Mouse (Mus musculus): ENCODE data around the gene Tmie. TPM values are rescaled to one million over a fixed set of nuclear protein-coding genes. Genes with fewer than 3 reads are reported as not detected.
A peak's percentile ranks its signal among the peaks of the same experiment; 100 is the strongest.

The Tmie gene
- polyA plus RNA-seq, 1 experiment = not detected

GRCm38 (mm10) chr9:110888935-110889334, 9.0 kb upstream of the Tmie start:
- Histone ChIP-seq H3K79me2 (ENCODE audit: control insufficient read depth, insufficient read depth) (no peaks in the 10 kb centered on the region), H3K4me3 (ENCODE audit: insufficient read depth, poor library complexity, severe bottlenecking) (no peak overlapping the region), H3ac (ENCODE audit: control insufficient read depth, insufficient read length, low read depth) (no peak overlapping the region), H3K36me3 (ENCODE audit: control insufficient read depth, insufficient read depth) (no peaks in the 10 kb centered on the region), H3K27me3 (ENCODE audit: control insufficient read depth, insufficient read depth, insufficient read length) (no peaks in the 10 kb centered on the region), H3K79me3 (ENCODE audit: low read depth) (no peaks in the 10 kb centered on the region)
- TF ChIP-seq FOSL1 (IDR thresholded peaks at IDR 0.05; ENCODE audit: insufficient read depth, low read length, poor library complexity, severe bottlenecking) (no peak), USF1 (IDR thresholded peaks at IDR 0.05; ENCODE audit: low read depth) (no peak)

GRCm38 (mm10) chr9:110887388-110888303, 7.7 kb upstream of the Tmie start:
- no peaks in the 10 kb centered on the region for H3K79me2 ChIP-seq (ENCODE audit: control insufficient read depth, insufficient read depth)
- H3K79me3 ChIP-seq (ENCODE audit: low read depth) = no peaks in the 10 kb centered on the region
- H3ac ChIP-seq (ENCODE audit: control insufficient read depth, insufficient read length, low read depth) = no peak overlapping the region
- TF ChIP-seq MYOD1 (IDR thresholded peaks at IDR 0.05; ENCODE audit: control insufficient read depth, insufficient read length, low read depth) (no peak), CEBPB (IDR thresholded peaks at IDR 0.05; ENCODE audit: low read depth) (no peak), MYOG (IDR thresholded peaks at IDR 0.05; ENCODE audit: control insufficient read depth, extremely low read depth, insufficient read length) (no peak), FOSL1 (IDR thresholded peaks at IDR 0.05; ENCODE audit: insufficient read depth, low read length, poor library complexity, severe bottlenecking) (no peak), CTCF (IDR thresholded peaks at IDR 0.05; ENCODE audit: control insufficient read depth, insufficient read depth, insufficient read length) (no peak), USF1 (IDR thresholded peaks at IDR 0.05; ENCODE audit: low read depth) (no peak), MAX (IDR thresholded peaks at IDR 0.05) (no peak)
- no peaks in the 10 kb centered on the region for H3K36me3 ChIP-seq (ENCODE audit: control insufficient read depth, insufficient read depth)
- no peaks in the 10 kb centered on the region for H3K27me3 ChIP-seq (ENCODE audit: control insufficient read depth, insufficient read depth, insufficient read length)
- H3K4me3 ChIP-seq (ENCODE audit: insufficient read depth, poor library complexity, severe bottlenecking) = no peak overlapping the region

- no peaks in the 10 kb centered on the region for H3K79me2 ChIP-seq (ENCODE audit: control insufficient read depth, insufficient read depth)
- H3ac ChIP-seq (ENCODE audit: control insufficient read depth, insufficient read length, low read depth) = no peak overlapping the region
- H3K4me3 ChIP-seq (ENCODE audit: insufficient read depth, poor library complexity, severe bottlenecking) = no peak overlapping the region
- no peaks in the 10 kb centered on the region for H3K36me3 ChIP-seq (ENCODE audit: control insufficient read depth, insufficient read depth)
- H3K79me3 ChIP-seq (ENCODE audit: low read depth) = no peaks in the 10 kb centered on the region
- TF ChIP-seq CTCF (IDR thresholded peaks at IDR 0.05; ENCODE audit: control insufficient read depth, insufficient read depth, insufficient read length) (no peak), MYOD1 (IDR thresholded peaks at IDR 0.05; ENCODE audit: control insufficient read depth, insufficient read length, low read depth) (no peak), MAX (IDR thresholded peaks at IDR 0.05) (no peak), USF1 (IDR thresholded peaks at IDR 0.05; ENCODE audit: low read depth) (no peak), FOSL1 (IDR thresholded peaks at IDR 0.05; ENCODE audit: insufficient read depth, low read length, poor library complexity, severe bottlenecking) (no peak), CEBPB (IDR thresholded peaks at IDR 0.05; ENCODE audit: low read depth) (no peak), MYOG (IDR thresholded peaks at IDR 0.05; ENCODE audit: control insufficient read depth, extremely low read depth, insufficient read length) (no peak)
- H3K27me3 ChIP-seq (ENCODE audit: control insufficient read depth, insufficient read depth, insufficient read length) = no peaks in the 10 kb centered on the region
Measured at GRCm38 (mm10) chr9:110881953-110882352, 2.0 kb upstream of the Tmie start.

GRCm38 (mm10) chr9:110880772-110881171, 859 bp upstream of the Tmie start:
- TF ChIP-seq USF1 (IDR thresholded peaks at IDR 0.05; ENCODE audit: low read depth) (no peak), MYOD1 (IDR thresholded peaks at IDR 0.05; ENCODE audit: control insufficient read depth, insufficient read length, low read depth) (no peak), MAX (IDR thresholded peaks at IDR 0.05) (no peak), CTCF (IDR thresholded peaks at IDR 0.05; ENCODE audit: control insufficient read depth, insufficient read depth, insufficient read length) (no peak)
- no peak overlapping the region for H3ac ChIP-seq (ENCODE audit: control insufficient read depth, insufficient read length, low read depth)
- peak overlapping the region; percentile 25 for H3K4me3 ChIP-seq (ENCODE audit: insufficient read depth, poor library complexity, severe bottlenecking)
- H3K79me3 ChIP-seq (ENCODE audit: low read depth) = no peaks in the 10 kb centered on the region
- no peaks in the 10 kb centered on the region for H3K36me3 ChIP-seq (ENCODE audit: control insufficient read depth, insufficient read depth)
- H3K27me3 ChIP-seq (ENCODE audit: control insufficient read depth, insufficient read depth, insufficient read length) = no peaks in the 10 kb centered on the region
- H3K79me2 ChIP-seq (ENCODE audit: control insufficient read depth, insufficient read depth) = no peaks in the 10 kb centered on the region

GRCm38 (mm10) chr9:110879191-110879920, 557 bp downstream of the Tmie start, which contains the start of gene Als2cl:
Als2cl (plus strand) TSS chr9:110879870.
- no peak within 1 kb of the TSS for H3ac ChIP-seq (ENCODE audit: control insufficient read depth, insufficient read length, low read depth)
- no peaks in the 10 kb centered on the region for H3K79me3 ChIP-seq (ENCODE audit: low read depth)
- H3K79me2 ChIP-seq (ENCODE audit: control insufficient read depth, insufficient read depth) = no peaks in the 10 kb centered on the region
- H3K36me3 ChIP-seq (ENCODE audit: control insufficient read depth, insufficient read depth) = no peaks in the 10 kb centered on the region
- TF ChIP-seq MYOD1 (IDR thresholded peaks at IDR 0.05; ENCODE audit: control insufficient read depth, insufficient read length, low read depth) (no peak), CEBPB (IDR thresholded peaks at IDR 0.05; ENCODE audit: low read depth) (no peak), MAX (IDR thresholded peaks at IDR 0.05) (no peak), CTCF (IDR thresholded peaks at IDR 0.05; ENCODE audit: control insufficient read depth, insufficient read depth, insufficient read length) (no peak), USF1 (IDR thresholded peaks at IDR 0.05; ENCODE audit: low read depth) (no peak), FOSL1 (IDR thresholded peaks at IDR 0.05; ENCODE audit: insufficient read depth, low read length, poor library complexity, severe bottlenecking) (no peak), MYOG (IDR thresholded peaks at IDR 0.05; ENCODE audit: control insufficient read depth, extremely low read depth, insufficient read length) (no peak)
- H3K27me3 ChIP-seq (ENCODE audit: control insufficient read depth, insufficient read depth, insufficient read length) = no peaks in the 10 kb centered on the region
- H3K4me3 ChIP-seq (ENCODE audit: insufficient read depth, poor library complexity, severe bottlenecking) = peak within 1 kb of the TSS; percentile 25
